Mouse (Mus musculus): ENCODE measurements around the gene Aph1a.

DNA sequence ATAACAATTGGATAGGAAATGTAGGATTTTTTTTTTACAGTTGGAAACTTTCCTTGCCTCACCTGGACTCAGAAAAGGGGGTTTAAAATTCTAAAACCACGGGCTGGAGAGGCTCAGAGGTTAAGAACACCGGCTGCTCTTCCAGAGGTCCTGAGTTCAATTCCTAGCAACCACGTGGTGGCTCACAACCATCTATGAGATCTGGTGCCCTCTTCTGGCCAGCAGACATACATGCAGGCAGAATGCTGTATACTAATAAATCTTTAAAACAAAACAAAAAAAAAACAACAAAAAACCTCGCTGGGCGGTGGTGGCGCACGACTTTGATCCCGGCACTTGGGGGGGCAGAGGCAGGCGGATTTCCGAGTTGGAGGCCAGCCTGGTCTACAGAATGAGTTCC is 32.6 kb upstream of the Aph1a start:
- TF ChIP-seq CTCF (IDR thresholded peaks at IDR 0.05; ENCODE audit: low read depth) (peak; percentile 31), EP300 (IDR thresholded peaks at IDR 0.05; ENCODE audit: low read depth) (no peak)
